Mouse (Mus musculus) urinary bladder, postnatal 10 days (tissue): Measurements from ENCODE around the gene Hmx2.

ENCODE experiments used
- DNase-seq: peaks from one replicate; pipeline ENCODE4 v3.0.0; 2022; ENCODE audit warnings: low spot score

The Hmx2 gene

DNA sequence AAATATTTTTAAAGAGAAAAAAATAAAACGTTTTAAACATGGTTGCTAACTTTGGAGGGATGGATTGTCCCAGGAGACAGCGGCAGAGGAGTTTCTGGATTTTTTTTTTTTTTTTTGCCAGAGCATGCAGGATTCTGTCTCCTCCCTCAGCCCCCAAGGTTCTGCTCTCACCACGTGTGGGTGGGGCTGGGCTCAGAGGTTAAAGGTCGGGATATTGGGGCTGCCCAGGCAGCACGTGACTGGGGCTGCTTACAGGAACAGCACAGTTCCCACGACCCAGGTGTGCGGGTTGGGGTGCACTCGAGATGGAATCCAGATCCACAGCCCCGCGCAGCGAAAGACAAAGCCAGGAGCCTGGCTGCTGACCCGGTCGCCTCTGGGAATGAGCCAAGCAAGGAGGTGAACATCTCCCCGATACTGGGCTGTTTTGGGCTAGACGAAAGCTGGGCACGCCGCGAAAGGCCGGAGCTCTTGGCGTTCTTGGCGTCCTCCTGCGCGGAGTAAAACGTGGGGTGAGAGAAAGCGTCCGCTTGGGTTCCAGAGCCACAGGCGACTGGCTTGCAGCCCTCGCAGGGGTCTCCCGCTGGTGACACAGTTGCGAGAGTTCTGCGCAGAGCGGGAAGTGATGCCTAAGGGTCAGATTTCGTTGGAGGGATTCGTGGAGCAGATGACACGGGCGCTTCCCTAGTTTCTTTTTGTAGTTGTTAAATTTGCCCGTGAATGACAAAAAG, 8.1 kb downstream of the Hmx2 start:
- DNase-seq, result no peak

DNA sequence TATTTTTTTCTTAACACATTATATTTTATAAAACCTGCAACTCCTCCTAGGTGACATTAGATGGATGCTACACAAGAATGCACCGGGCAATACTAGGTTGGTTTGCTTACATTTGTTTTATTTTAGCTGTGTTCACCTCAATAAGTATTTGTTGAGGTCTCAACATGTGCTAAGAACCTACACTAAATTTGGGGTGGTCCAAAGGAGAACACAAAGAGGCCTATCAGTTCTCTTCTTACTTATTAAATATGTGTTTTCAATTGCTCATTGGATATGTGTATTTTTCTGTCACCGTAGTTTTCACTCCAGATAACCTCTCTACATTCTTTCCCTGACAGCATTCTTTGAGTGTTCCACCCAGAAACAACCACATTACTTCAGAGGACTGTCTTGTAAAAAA, 9.2 kb downstream of the Hmx2 start:
- no peak for DNase-seq

DNA sequence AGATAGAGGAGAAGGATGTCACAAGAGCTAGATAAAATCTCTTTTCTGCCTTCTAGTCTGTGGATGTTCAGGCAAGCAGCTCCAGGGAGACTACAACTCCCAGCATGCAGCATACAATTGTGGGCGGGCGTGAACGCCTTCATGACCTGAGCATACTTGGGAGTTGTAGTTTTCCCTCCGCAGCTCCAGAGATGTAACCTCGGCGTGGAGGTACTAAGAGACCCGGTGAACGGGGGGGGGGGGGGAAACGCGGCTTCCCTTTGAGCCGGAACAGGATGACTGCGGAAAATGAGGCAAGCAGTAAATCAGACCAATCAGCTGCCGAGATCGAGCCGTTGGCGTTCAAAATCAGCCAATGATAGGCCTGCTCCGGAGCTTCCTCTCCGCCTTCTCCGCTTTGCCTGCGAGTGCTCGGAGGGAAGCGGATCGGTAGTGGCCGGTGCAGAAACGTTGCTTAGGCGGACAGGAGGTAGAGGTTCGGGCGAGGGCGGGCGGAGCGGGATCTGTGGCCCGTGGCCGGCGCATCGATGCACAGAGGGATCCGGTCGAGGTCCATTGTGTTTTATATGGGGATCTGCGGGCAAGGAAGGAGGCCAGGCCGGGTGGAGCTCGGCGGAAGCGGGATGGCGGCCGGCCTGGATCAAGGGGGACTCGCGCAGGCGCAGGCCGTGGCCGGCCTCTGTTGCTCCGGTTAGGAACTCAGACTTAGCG, 11.6 kb downstream of the Hmx2 start, which contains the start of gene Bub3:
Gene Bub3 (plus strand): TSS at position 237 of the 711 bp plus-strand sequence.
- DNase-seq, result peak; percentile 53

- DNase-seq, result no peak
Observed at GRCm38 (mm10) chr7:131560697-131561042, 12.1 kb downstream of the Hmx2 start.

- DNase-seq, result no peak
Observed at GRCm38 (mm10) chr7:131575246-131575645, 26.7 kb downstream of the Hmx2 start.

GRCm38 (mm10) chr7:131582178-131582577, 33.6 kb downstream of the Hmx2 start:
- no peak for DNase-seq

DNA sequence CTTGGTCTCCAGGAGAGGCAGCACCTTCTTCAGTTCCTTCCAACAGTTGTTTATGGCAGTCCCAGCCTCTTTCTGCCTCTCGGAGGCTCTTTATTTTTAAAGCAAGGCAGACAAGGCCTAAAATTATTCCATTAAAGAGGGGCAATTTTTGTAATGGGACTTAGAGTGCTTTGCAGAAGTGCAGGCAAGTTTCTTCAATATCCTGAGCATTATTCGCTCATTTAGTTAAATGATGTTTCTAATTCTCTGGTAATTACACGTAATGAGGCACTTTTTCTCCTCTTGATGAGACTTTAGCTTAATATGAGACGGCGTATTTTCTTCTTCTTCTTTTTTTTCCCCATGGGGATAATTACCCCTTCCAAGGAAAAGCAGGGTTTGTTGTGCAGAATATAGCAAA, 37.0 kb downstream of the Hmx2 start:
- DNase-seq, result no peak

- no peak for DNase-seq
Observed at GRCm38 (mm10) chr7:131597779-131598482, 49.4 kb downstream of the Hmx2 start.

- no peak for DNase-seq
Observed at GRCm38 (mm10) chr7:131598483-131598824, 49.9 kb downstream of the Hmx2 start.

GRCm38 (mm10) chr7:131602106-131602505, 53.5 kb downstream of the Hmx2 start:
- no peak for DNase-seq

GRCm38 (mm10) chr7:131603186-131603585, 54.6 kb downstream of the Hmx2 start:
- DNase-seq, result no peak

DNA sequence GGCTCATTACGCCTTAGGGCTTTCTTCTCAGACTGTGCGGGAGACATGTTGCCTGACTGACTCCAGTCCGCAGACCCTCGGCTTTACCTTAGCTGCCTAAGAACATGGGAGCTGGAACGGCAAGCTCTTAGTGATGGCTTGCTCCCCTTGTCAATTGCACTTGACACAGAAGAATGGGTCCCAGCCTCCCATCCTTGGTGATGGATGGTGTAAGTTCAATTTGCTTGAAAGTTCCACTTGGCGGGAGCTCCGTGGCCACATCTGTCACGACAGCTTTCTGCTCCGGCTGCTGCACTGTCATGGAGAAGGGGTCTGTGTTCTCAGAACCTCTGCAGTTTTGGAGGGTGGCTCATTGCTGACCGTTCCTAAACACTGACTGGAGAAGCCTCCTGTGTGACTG, 56.4 kb downstream of the Hmx2 start:
- no peak for DNase-seq

DNA sequence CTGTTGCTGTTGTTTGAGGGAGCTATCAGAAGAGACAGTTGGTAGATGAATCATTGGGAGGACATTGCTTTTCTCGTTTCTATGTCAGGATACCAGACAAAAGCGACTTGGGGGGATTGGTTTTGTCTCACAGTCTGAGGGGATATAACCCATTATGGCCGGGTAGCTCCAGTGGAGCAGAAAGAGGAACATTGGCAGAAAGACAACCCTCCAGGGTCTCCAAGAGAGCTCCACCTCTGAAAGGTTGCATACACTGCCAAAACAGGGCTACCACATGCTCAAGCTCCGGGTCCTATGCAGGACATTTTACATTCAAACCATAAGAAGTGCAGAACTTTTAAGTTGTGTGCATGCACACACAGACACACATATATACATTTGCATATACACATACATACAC, 56.9 kb downstream of the Hmx2 start:
- DNase-seq, result no peak
